Mouse (Mus musculus): ENCODE results near the gene Cfap157. TPM values are rescaled to one million over a fixed set of nuclear protein-coding genes. Genes with fewer than 3 reads are reported as not detected.

Cfap157 gene
- not detected in 2 replicates for total RNA-seq (2014; fragmentation: Nextera tagmentation)
- not detected in 2 replicates for total RNA-seq (2017)

GRCm38 (mm10) chr2:32784048-32784681 lies at the start of gene Cfap157:
TSS of gene Cfap157 (minus strand) at chr2:32784428.
- ATAC-seq (replicated peaks; ENCODE audit: low FRiP score, low TSS enrichment, poor library complexity, severe bottlenecking), result no peak

DNA sequence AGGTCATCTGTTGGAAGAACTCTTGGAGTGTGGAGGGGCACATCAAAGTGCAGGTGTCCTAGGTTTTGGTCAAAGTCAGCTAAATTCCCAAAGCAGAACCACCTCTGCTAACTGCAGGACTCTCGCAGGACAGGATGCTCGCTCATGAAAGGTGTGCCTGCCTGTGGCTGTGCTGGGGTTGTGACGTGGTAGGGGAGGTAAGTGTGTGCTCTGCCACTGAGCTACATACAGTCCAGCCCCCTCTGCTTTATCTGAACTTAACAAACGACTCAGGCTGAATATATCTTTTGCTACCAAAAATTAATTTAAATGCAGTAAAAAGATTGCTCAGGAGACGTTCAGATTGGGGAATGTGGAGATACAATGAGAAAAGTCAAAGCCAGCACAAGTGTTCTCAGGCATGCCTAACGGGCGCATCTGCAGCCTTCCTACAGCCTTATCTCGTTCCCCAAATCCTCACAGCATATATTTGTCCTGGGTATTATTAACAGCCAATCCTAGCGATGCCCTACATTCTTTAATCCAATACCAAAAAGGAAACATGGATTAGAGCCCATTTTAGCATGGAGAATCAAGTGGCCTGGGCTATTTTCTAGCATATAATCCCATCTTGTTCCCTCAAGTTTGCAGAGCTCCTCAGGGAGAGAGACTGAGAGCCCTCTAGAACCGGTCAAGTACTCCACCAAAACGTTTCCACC lies 44.9 kb upstream of the Cfap157 start:
- ATAC-seq (replicated peaks; ENCODE audit: low FRiP score, low TSS enrichment, poor library complexity, severe bottlenecking), result peak; percentile 86

- no peak for ATAC-seq (replicated peaks; ENCODE audit: low FRiP score, low TSS enrichment, poor library complexity, severe bottlenecking)
Measured at GRCm38 (mm10) chr2:32825796-32826195, 41.6 kb upstream of the Cfap157 start.

DNA sequence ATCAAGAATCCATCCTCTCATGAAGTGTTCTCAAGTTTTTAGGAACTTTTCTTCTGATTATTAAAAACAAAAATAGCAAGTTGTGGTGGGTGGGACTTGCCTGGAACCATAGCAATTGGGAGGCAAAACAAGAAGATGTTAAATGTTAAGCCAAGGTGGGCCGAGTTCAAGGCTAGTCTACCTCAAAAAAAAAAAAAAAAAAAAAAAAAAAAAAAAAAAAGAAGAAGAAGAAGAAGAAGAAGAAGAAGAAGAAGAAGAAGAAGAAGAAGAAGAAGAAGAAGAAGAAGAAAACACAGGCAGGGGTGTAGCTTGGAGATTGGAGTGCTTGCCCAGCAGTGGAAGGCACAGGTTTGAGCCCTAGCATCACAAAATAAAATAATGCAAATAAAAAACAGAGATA lies 40.5 kb upstream of the Cfap157 start:
- ATAC-seq (replicated peaks; ENCODE audit: low FRiP score, low TSS enrichment, poor library complexity, severe bottlenecking), result no peak

- no peak for ATAC-seq (replicated peaks; ENCODE audit: low FRiP score, low TSS enrichment, poor library complexity, severe bottlenecking)
Measured at GRCm38 (mm10) chr2:32824181-32824580, 40.0 kb upstream of the Cfap157 start.

- ATAC-seq (replicated peaks; ENCODE audit: low FRiP score, low TSS enrichment, poor library complexity, severe bottlenecking), result no peak
Measured at GRCm38 (mm10) chr2:32823579-32824154, 39.4 kb upstream of the Cfap157 start.

DNA sequence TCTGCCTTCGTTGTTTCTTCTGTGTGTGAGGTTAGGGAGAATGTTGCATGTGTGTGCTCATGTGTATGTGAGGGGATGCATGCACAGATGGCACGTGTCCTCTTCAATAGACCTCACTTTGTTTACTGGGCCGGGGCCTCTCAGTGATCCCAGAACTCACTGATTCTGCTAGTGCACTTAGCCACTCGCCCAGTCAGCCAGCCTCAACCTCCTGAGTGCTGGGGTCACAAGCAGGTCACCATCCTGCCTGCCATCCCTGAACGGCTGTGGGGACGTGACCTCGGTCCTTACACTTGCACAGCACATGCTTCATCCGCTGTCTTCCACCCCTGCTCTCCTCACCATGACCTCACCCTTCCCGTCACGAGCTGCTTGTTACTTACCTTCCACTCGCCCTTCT lies 38.9 kb upstream of the Cfap157 start:
- no peak for ATAC-seq (replicated peaks; ENCODE audit: low FRiP score, low TSS enrichment, poor library complexity, severe bottlenecking)

GRCm38 (mm10) chr2:32822643-32823042 lies 38.4 kb upstream of the Cfap157 start:
- ATAC-seq (replicated peaks; ENCODE audit: low FRiP score, low TSS enrichment, poor library complexity, severe bottlenecking), result no peak

DNA sequence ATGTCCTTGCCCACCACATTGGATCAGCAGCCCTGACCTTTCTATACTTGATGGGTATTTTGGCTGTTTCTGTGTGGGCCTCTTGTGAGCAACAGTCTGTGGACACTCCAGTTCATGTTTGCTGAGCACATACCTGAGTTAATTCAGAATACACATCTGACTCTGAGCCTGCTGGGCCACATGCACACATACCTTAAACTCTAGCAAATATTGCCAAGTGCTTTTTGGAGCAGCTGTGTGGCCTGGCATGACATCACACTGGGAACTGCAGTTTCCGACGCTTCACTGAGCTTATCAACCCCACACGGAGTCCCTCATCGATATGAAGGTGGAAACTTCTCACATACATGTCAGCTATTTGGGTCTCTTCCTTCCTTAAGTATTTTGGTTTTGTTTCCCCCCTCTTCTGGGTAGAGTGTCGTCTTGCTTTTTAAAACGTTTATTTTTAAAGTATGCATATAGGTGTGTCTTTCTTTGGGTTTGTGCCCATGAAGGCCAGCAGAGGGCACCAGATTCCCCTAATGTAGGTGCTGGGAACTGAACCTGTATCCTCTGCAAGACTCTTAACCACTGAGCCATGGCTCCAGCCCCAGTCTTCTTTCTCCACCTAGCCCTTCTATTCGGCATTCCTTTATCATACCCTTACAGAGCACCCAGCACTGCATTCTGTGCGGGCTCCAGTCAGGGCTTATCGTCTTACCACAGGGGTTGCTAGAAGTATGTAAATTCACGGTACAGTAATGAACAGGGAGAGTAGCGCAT lies 37.0 kb upstream of the Cfap157 start:
- peak; percentile 88 for ATAC-seq (replicated peaks; ENCODE audit: low FRiP score, low TSS enrichment, poor library complexity, severe bottlenecking)

- ATAC-seq (replicated peaks; ENCODE audit: low FRiP score, low TSS enrichment, poor library complexity, severe bottlenecking), result no peak
Measured at GRCm38 (mm10) chr2:32818208-32818607, 34.0 kb upstream of the Cfap157 start.

GRCm38 (mm10) chr2:32817589-32817988 lies 33.4 kb upstream of the Cfap157 start:
- ATAC-seq (replicated peaks; ENCODE audit: low FRiP score, low TSS enrichment, poor library complexity, severe bottlenecking), result no peak

DNA sequence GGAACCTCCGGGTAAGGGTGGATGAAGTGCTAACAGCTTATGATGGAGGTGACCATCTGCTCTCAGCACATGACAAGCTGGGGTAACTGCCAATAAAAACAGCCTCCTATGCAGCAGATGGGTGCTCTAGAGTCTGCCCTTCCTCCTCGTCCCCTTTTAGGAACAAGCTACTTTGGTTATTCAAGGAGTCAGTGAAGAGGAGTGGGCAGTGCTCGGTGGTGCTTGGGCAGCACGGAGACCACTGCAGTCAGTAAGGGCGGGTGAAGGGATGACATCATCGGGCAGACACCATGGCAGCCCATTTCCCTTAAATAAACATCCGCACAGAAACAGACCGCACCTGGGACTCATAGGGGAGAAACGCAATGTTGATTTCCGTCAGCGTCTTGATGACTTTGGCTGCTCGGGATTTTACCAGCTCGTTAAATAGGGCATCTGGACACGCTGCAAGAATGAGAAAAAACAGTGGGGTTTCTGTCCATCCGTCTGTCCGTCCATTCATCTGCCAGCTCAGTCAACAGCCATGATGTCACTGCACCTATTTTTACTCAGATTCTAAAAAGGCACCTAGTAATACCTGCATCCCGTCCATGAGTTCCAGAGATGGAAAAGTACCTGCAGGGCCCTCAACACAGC lies 32.8 kb upstream of the Cfap157 start:
- no peak for ATAC-seq (replicated peaks; ENCODE audit: low FRiP score, low TSS enrichment, poor library complexity, severe bottlenecking)

GRCm38 (mm10) chr2:32816497-32816896 lies 32.3 kb upstream of the Cfap157 start:
- no peak for ATAC-seq (replicated peaks; ENCODE audit: low FRiP score, low TSS enrichment, poor library complexity, severe bottlenecking)

DNA sequence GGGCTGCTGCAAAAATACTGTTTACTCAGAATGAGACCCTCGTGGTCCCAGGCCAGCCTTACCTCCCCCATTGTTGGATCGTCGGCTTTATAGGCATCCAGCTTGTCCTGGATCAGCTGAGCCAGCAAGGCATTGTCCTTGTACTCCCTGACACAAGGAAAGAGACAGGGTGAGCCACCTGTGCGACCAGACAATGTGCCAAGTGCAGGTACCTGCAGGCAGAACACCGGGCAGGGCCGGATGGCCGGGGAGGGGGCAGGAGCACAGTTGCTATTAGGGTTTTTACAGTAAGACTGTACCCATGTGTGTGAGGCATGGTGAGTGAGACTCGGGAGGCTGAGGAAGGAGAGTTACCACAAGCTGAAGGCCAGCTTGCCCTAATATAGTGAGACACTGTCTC lies 27.7 kb upstream of the Cfap157 start:
- ATAC-seq (replicated peaks; ENCODE audit: low FRiP score, low TSS enrichment, poor library complexity, severe bottlenecking), result 0 out of 2 replicates have a peak, but pooled peaks have one; percentile 8

DNA sequence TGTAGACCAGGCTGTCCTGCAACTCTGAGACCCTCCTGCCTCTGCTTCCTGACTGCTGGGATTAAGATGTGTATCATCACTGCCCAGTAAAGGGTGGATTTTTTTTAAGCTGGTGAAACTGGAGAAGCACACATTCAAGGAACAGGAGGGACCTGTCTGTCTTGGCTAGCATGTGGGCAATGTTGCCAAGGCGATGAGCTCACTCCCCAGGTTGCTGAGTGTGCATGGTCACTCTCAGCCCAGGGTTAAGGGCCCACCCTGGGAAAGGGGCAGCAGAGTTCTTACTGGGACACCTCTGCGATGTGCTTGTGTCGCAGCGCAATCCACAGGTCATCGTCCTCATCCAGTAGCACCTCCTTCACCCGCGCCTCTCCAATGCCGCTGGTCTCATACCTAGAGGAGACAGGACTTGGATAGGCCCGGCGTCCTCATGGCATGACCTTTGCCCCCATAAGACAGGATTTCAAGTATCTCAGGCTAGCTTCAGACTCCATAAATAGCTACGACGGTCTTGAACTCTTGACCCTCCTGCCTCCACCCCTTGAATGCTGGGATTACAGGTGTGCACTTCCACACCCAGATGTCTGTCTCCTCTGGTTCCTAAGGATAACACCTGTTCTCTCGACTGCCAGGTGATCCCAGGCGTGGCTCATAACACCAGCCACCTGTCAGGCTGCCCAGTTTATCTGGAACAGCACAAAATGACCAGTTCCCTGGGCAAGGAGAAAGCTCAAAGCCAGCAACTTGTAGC lies 24.8 kb upstream of the Cfap157 start:
- ATAC-seq (replicated peaks; ENCODE audit: low FRiP score, low TSS enrichment, poor library complexity, severe bottlenecking), result 0 out of 2 replicates have a peak, but pooled peaks have one; percentile 17

DNA sequence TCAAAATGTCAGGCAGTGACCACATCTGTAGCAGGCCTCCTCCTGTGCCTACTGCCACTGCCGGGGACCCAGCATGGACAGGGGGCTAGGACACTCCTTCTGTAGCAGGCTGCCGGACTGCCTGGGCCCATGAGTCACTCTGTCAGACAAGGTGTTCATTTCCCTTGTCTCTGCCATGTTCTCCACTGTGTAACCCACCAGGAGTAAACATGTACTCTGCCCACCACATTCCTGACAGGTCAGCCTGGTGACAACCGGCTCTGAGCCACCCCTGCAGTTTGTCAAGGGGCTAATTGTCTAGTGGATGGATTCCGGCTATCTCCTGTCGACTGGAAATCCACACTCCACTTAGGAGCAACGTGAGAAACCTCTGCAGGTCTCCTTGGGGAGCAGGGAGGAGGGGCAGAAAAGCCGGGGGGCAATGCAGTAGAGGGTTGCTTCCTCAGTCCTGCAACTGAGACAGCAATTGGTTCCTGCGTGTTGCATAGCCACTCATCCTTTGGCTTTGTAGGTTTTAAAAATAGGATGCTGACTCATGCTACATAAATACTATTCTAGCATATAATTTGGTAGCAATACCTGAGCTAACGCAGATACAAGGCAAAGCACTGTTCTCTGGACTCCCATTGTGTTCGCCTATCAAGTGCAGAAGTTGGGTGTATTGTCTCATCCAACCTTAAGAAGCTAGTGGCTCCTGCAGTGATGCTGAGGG lies 14.2 kb upstream of the Cfap157 start:
- ATAC-seq (replicated peaks; ENCODE audit: low FRiP score, low TSS enrichment, poor library complexity, severe bottlenecking), result no peak

- no peak for ATAC-seq (replicated peaks; ENCODE audit: low FRiP score, low TSS enrichment, poor library complexity, severe bottlenecking)
Measured at GRCm38 (mm10) chr2:32795748-32796418, 11.7 kb upstream of the Cfap157 start.

GRCm38 (mm10) chr2:32791297-32791696 lies 7.1 kb upstream of the Cfap157 start:
- no peak for ATAC-seq (replicated peaks; ENCODE audit: low FRiP score, low TSS enrichment, poor library complexity, severe bottlenecking)
